Mouse (Mus musculus) ES-Bruce4 (cell line): ENCODE results near the gene Zfp651.

ENCODE experiments used
- CTCF ChIP-seq: IDR thresholded peaks from one replicate; pipeline ENCODE4 v1.8.1; 2011; ENCODE audit warnings: low read depth, low read length
- EP300 ChIP-seq: IDR thresholded peaks from 2 replicates; pipeline ENCODE4 v1.6.1; 2011; ENCODE audit warnings: low read depth, low read length; ENCODE audit not compliant: insufficient read depth
- POLR2A ChIP-seq: IDR thresholded peaks from one replicate; pipeline ENCODE4 v1.8.1; 2011; ENCODE audit warnings: low read length; ENCODE audit not compliant: insufficient read depth

DNA sequence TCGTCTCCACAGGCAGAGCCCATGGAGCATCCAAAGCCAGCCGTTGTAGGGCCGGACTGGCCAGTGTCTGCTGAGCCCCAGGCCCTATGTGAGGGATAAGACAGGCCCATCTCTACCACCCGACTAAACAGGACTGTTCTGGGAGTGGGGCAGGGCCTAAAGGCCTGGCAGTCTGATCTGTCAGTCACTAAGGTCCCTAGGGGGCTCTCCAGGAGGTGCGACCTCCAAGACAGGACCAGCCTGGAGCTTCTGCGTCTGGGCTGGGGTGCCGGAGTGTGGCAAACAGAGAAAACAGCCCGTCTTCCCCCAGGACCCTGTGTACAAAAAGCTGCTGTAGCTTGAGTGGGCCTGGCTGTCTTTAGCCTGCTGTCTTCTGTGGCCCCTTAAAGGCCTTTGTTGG lies 2.7 kb downstream of the Zfp651 start:
- TF ChIP-seq CTCF: no peak
- TF ChIP-seq EP300: no peak
- no peak for TF ChIP-seq POLR2A
